Mouse (Mus musculus): Measurements from ENCODE around the gene Mpdz. TPM values are rescaled to one million over a fixed set of nuclear protein-coding genes. Genes with fewer than 3 reads are reported as not detected.

Mpdz gene
- total RNA-seq, 2 experiments from 2014 or later = 60.0 to 64.4 TPM

DNA sequence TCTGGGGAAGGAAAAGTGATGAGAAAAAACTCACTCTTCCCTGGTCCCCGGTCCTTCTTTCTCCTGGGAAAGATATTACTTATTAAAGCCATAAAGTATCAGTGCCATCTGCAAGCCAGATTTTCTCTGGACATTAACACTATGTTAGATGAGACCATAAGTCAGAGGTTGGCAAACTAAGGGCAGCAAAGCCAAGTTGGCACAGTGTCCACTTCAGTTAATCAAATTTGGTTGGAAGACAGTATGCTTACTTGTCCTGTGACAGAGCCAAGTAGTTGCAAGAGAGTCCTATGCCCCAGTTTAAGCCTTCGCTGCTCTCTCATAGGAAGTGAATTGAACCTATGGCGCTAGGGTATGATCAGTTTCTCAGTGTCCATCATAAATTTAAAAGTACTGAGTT lies 159.0 kb downstream of the Mpdz start:
- DNase-seq (ENCODE audit: low spot score) = peak; percentile 6

DNA sequence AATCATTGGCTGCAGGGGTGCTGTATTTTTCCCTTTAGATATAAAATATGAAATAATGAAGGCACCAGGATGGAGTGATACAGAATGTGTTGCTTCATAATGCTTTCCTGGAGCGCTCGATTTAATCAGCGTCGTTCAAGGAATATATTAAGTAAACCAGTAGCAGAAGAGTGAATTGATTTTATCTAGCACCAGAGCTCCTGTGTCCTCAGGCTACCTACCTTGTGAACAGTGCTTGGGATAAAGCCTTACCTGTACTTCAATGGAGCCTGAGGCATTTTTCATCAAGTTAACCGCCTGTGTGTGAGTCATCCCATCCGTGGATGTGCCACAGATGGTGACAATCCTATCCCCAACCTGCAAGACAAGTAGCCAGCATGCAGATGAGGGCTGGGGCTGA lies 159.5 kb downstream of the Mpdz start:
- DNase-seq (ENCODE audit: low spot score) = no peak

- no peak for DNase-seq (ENCODE audit: low spot score)
Measured at GRCm38 (mm10) chr4:81280098-81280497, 162.5 kb downstream of the Mpdz start.

GRCm38 (mm10) chr4:81279451-81279850 lies 163.2 kb downstream of the Mpdz start:
- no peak for DNase-seq (ENCODE audit: low spot score)

- no peak for DNase-seq (ENCODE audit: low spot score)
Measured at GRCm38 (mm10) chr4:81275957-81276715, 166.5 kb downstream of the Mpdz start.

- DNase-seq (ENCODE audit: low spot score) = no peak
Measured at GRCm38 (mm10) chr4:81273067-81273466, 169.5 kb downstream of the Mpdz start.

GRCm38 (mm10) chr4:81252859-81253780 lies 189.5 kb downstream of the Mpdz start:
- DNase-seq (ENCODE audit: low spot score) = no peak

DNA sequence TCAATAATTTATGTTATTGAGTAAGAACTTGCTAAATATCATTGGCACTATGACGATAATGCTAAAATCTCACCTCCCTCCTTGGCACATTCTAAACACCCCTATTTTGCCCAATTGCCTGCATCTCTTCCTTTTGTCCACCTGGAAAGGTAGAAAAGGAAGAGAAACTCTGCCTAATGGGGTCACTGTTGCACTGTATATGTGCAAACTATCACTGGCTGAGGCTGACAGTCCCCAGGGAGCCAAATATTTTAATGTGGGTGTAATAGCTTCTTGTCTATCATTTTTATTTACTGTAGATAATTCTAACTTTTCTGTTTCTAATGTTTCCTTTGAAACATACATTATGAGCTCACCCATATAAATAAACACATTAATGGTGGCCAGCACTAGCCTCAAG lies 190.3 kb downstream of the Mpdz start:
- no peak for DNase-seq (ENCODE audit: low spot score)

GRCm38 (mm10) chr4:81251934-81252333 lies 190.7 kb downstream of the Mpdz start:
- peak; percentile 24 for DNase-seq (ENCODE audit: low spot score)

GRCm38 (mm10) chr4:81249245-81249644 lies 193.4 kb downstream of the Mpdz start:
- DNase-seq (ENCODE audit: low spot score) = no peak

DNA sequence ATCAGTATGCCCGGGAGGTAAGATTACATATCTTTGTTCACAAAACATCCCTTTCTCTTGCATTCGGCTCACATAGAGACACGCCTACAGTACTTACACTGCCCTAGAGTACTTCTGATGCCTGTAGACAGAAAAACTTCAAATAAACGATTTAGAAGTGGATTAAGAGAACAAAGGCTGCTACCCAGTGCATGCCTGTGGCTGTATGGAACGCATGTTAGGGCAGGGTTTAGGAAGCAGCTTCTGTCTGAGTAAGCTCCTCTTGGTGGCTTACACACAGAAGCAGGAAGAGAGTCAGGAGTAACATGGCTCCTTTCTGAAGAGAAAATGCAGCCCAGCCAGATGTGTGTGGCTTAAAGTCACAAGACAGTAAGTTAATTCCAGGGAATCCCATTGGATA lies 206.4 kb downstream of the Mpdz start:
- DNase-seq (ENCODE audit: low spot score) = no peak
